ENCODE assay signal across 14 mouse cellular contexts in genomic region chr11:54106676-54107075, GRCm38 (mm10). TPM values are rescaled to one million over a fixed set of nuclear protein-coding genes. Genes with fewer than 3 reads are reported as not detected.
DNase-seq lines count a peak whose midpoint lies in the region; TF ChIP-seq lines count a peak whose summit lies in the region.
"Had no signal": no experiment of that assay in that cellular context is flagged by ENCODE, and none has a peak within 500 bp of the region (broad histone marks: within the 10 kb centered on the region; RNA-seq: fewer than 3 reads in every experiment).

No protein-coding gene starts in this region.

- H3K9ac ChIP-seq in heart, adult 2 months (ENCODE audit: low read depth, low read length), result no peak overlapping the region
- H3K9ac ChIP-seq: embryonic facial prominence, embryonic 12.5 days; forebrain, embryonic 12.5 days; liver, embryonic 13.5 days had no signal

- peaks cover 6% of the 10 kb centered on the region for H3K36me3 ChIP-seq in heart, adult 2 months (ENCODE audit: control insufficient read depth, insufficient read depth, low read length)
- H3K36me3 ChIP-seq: embryonic facial prominence, embryonic 12.5 days; forebrain, embryonic 12.5 days; liver, embryonic 13.5 days had no signal

- DNase-seq in heart, adult 2 months, result peak; percentile 57 to 60
- DNase-seq in heart, postnatal 10 days, result no peak
- DNase-seq in layer of hippocampus, adult 2 months (ENCODE audit: low spot score in 2 of 2), result no peak
- DNase-seq in layer of hippocampus, adult 11-12 months (ENCODE audit: low spot score), result no peak
- peak; percentile 92 to 95 for DNase-seq in lung, adult 18-20 months
- no peak for DNase-seq in c-Kit-positive CD71-positive TER-119-positive erythroid progenitor cells, embryonic 14.5 days (ENCODE audit: low spot score)
- DNase-seq: liver, embryonic 13.5 days; right cerebral cortex, postnatal 14 days; thymus, postnatal 36 days had no signal

- H3K27me3 ChIP-seq in heart, adult 2 months (ENCODE audit: control insufficient read depth, insufficient read depth, low read length), result no peaks in the 10 kb centered on the region
- H3K27me3 ChIP-seq: embryonic facial prominence, embryonic 12.5 days had no signal

- intact Hi-C loops in heart, adult 2 months (cut with DNase I), result no loop called here
- intact Hi-C loops in heart, postnatal 10 days (cut with DNase I), result loop anchor here (10.0 kb wide), 1 partner anchor 328 kb away; the partner anchor contains the start of gene Fnip1

- no peak for TF ChIP-seq EP300 in heart, adult 2 months (IDR thresholded peaks at IDR 0.05; ENCODE audit: insufficient read depth, low read depth, low read length)

- peak overlapping the region; percentile 17 for H3K27ac ChIP-seq in heart, adult 2 months
- H3K27ac ChIP-seq in layer of hippocampus, adult 2 months, result peak overlapping the region; percentile 41; the same call in 1 of the 2 replicates
- peak overlapping the region; percentile 19; the same call in 1 of the 2 replicates for H3K27ac ChIP-seq in olfactory bulb, adult 2 months (ENCODE audit: insufficient read depth, low read depth, low read length)
- H3K27ac ChIP-seq: embryonic facial prominence, embryonic 12.5 days; forebrain, embryonic 12.5 days; liver, embryonic 13.5 days had no signal

- TF ChIP-seq CTCF in heart, adult 2 months (IDR thresholded peaks at IDR 0.05), result no peak
- TF ChIP-seq CTCF in layer of hippocampus, adult 2 months (conservative IDR thresholded peaks at IDR 0.05), result no peak
- TF ChIP-seq CTCF in olfactory bulb, adult 2 months (IDR thresholded peaks at IDR 0.05; ENCODE audit: insufficient read depth, low read depth, low read length), result no peak

- H3K4me3 ChIP-seq in heart, adult 2 months, result no peak overlapping the region
- H3K4me3 ChIP-seq in layer of hippocampus, adult 2 months, result no peak overlapping the region
- no peak overlapping the region for H3K4me3 ChIP-seq in olfactory bulb, adult 2 months (ENCODE audit: insufficient read depth, low read depth, low read length)
- H3K4me3 ChIP-seq: embryonic facial prominence, embryonic 12.5 days; forebrain, embryonic 12.5 days; liver, embryonic 13.5 days; megakaryocyte, embryonic 14.5 days had no signal

- H3K79me2 ChIP-seq in heart, adult 2 months (replicated peaks; ENCODE audit: control insufficient read depth, insufficient read depth, low read length), result no peaks in the 10 kb centered on the region

- peaks cover 33% of the 10 kb centered on the region for H3K4me1 ChIP-seq in heart, adult 2 months (ENCODE audit: control insufficient read depth, insufficient read depth, low read length)
- H3K4me1 ChIP-seq in olfactory bulb, adult 2 months (ENCODE audit: control insufficient read depth, insufficient read depth, low read length), result peaks cover 20% of the 10 kb centered on the region
- H3K4me1 ChIP-seq: megakaryocyte, embryonic 14.5 days had no signal

- WGBS in heart, adult 2 months, result 66% methylated on average over 3 of the region's 3 CpGs
- 75% methylated on average over 3 of the region's 3 CpGs for WGBS in olfactory bulb, adult 2 months

- TF ChIP-seq POLR2A in heart, adult 2 months (IDR thresholded peaks at IDR 0.05; ENCODE audit: insufficient read depth, low read depth, low read length), result no peak
- no peak for TF ChIP-seq POLR2A in olfactory bulb, adult 2 months (IDR thresholded peaks at IDR 0.05; ENCODE audit: insufficient read depth, low read depth, low read length)

RNA-seq across cellular contexts. Expression of gene P4ha2, which starts 6.8 kb away (rescaled TPM):
- total RNA-seq in heart, adult 2 months (2021), result 10 to 100 TPM; 59.9 to 63.6 TPM
- 37.4 and 62.3 TPM in 2 replicates for polyA plus RNA-seq in heart, adult 2 months (2012; rRNA removed)
- 10 to 100 TPM; 36.8 to 37.0 TPM for total RNA-seq in heart, postnatal 10 days (2021)
- total RNA-seq in layer of hippocampus, adult 2 months (2021), result 10 to 100 TPM; 18.6 to 28.7 TPM
- not detected in 2 replicates for polyA plus RNA-seq in olfactory bulb, adult 2 months (2012; ENCODE audit: insufficient read depth, insufficient read length, low replicate concordance, missing spikeins)
- polyA plus RNA-seq: CD4-positive, CD25-positive, alpha-beta regulatory T cell, adult 4 months had no signal

RNA-seq across cellular contexts. Expression of gene Pdlim4, which starts 37.9 kb away (rescaled TPM):
- 10 to 100 TPM; 30.8 to 33.8 TPM for total RNA-seq in heart, adult 2 months (2021)
- polyA plus RNA-seq in heart, adult 2 months (2012; rRNA removed), result 57.6 and 58.2 TPM in 2 replicates
- 10 to 100 TPM; 23.4 to 28.2 TPM for total RNA-seq in heart, postnatal 10 days (2021)
- total RNA-seq in layer of hippocampus, adult 2 months (2021), result 10 to 100 TPM; 13.4 to 14.3 TPM
- polyA plus RNA-seq in olfactory bulb, adult 2 months (2012; ENCODE audit: insufficient read depth, insufficient read length, low replicate concordance, missing spikeins), result not detected in 2 replicates

Comparison
In these comparisons a context has a peak if more than half of its experiments do, and no peak if none do; other contexts are left out.
1. DNase-seq: peak in heart, adult 2 months (2 of 2) and lung, adult 18-20 months (2 of 2); none in heart, postnatal 10 days (0 of 2), layer of hippocampus, adult 2 months (0 of 2), layer of hippocampus, adult 11-12 months (single experiment) and c-Kit-positive CD71-positive TER-119-positive erythroid progenitor cells, embryonic 14.5 days (single experiment).
2. Peak in every context shown above with its lines, with median percentiles within 50 percentile points of each other: H3K27ac ChIP-seq.